8 mouse cellular contexts compared by ENCODE assay signal in genomic region chr2:164786388-164786885, GRCm38 (mm10). TPM values are rescaled to one million over a fixed set of nuclear protein-coding genes. Genes with fewer than 3 reads are reported as not detected.
A peak's percentile ranks its signal among the peaks of the same experiment; 100 is the strongest.
DNase-seq lines count a peak whose midpoint lies in the region; ATAC-seq and TF ChIP-seq lines count a peak whose summit lies in the region.

No protein-coding gene starts in this region.

- no peak for TF ChIP-seq POLR2A in bone marrow macrophage, adult 2 months (IDR thresholded peaks at IDR 0.05; ENCODE audit: borderline replicate concordance, low read depth, low read length)

- peak overlapping the region; percentile 70 for H3K9ac ChIP-seq in lung, postnatal 0 days (replicated peaks; ENCODE audit: low read depth)

- no peak for TF ChIP-seq EP300 in lung, postnatal 0 days (IDR thresholded peaks at IDR 0.05)

- TF ChIP-seq CTCF in bone marrow macrophage, adult 2 months (IDR thresholded peaks at IDR 0.05; ENCODE audit: low read depth, low read length): no peak
- TF ChIP-seq CTCF in lung, postnatal 0 days (IDR thresholded peaks at IDR 0.05): no peak

- 5% methylated on average over 15 of the region's 15 CpGs for WGBS in heart, embryonic 10.5 days
- WGBS in hindbrain, embryonic 10.5 days: 8% methylated on average over 15 of the region's 15 CpGs
- WGBS in lung, postnatal 0 days: 5% methylated on average over 15 of the region's 15 CpGs

- peak overlapping the region; percentile 94 for H3K27ac ChIP-seq in heart, embryonic 10.5 days
- 0 out of 2 replicates have a peak overlapping the region, but pooled peaks have one; percentile 26 for H3K27ac ChIP-seq in bone marrow macrophage, adult 2 months (ENCODE audit: insufficient read depth, low read depth, low read length)
- peak overlapping the region; percentile 89 for H3K27ac ChIP-seq in hindbrain, embryonic 10.5 days
- H3K27ac ChIP-seq in lung, postnatal 0 days (ENCODE audit: low read length): peak overlapping the region; percentile 96

- intact Hi-C loops in heart, postnatal 25 days (cut with DNase I): no loop called here

- H3K4me1 ChIP-seq in heart, embryonic 10.5 days: peaks cover 31% of the 10 kb centered on the region
- H3K4me1 ChIP-seq in bone marrow macrophage, adult 2 months (ENCODE audit: control insufficient read depth, insufficient read depth, low read length): peaks cover 17% of the 10 kb centered on the region
- H3K4me1 ChIP-seq in hindbrain, embryonic 10.5 days (replicated peaks): peaks cover 35% of the 10 kb centered on the region
- 0 out of 2 replicates have a peak, but pooled peaks cover 8% of the 10 kb centered on the region for H3K4me1 ChIP-seq in lung, postnatal 0 days (ENCODE audit: insufficient read depth, low read depth, low read length)

- peak; percentile 32 for ATAC-seq in lung, postnatal 0 days

- H3K4me2 ChIP-seq in lung, postnatal 0 days (replicated peaks; ENCODE audit: low read depth, low read length): peak overlapping the region; percentile 89

- no peak for DNase-seq in heart, embryonic 10.5 days (ENCODE audit: low spot score)
- DNase-seq in heart, postnatal 25 days (ENCODE audit: low spot score): no peak
- no peak for DNase-seq in hindbrain, embryonic 10.5 days (ENCODE audit: low spot score)
- DNase-seq in lung, postnatal 0 days (ENCODE audit: low spot score): peak; percentile 80
- peak; percentile 52 for DNase-seq in yolk sac, embryonic 10.5 days (ENCODE audit: low spot score)
- no peak for DNase-seq in thymus, postnatal 14 days
- DNase-seq in gastrocnemius, adult 8-10 months (ENCODE audit: low spot score in 2 of 2): no peak

- peaks cover 26% of the 10 kb centered on the region for H3K36me3 ChIP-seq in heart, embryonic 10.5 days
- peaks cover 28% of the 10 kb centered on the region for H3K36me3 ChIP-seq in hindbrain, embryonic 10.5 days
- H3K36me3 ChIP-seq in lung, postnatal 0 days (ENCODE audit: insufficient read depth, low read length): no peaks in the 10 kb centered on the region

- H3K27me3 ChIP-seq in heart, embryonic 10.5 days (ENCODE audit: insufficient read depth, poor library complexity, severe bottlenecking): no peaks in the 10 kb centered on the region
- H3K27me3 ChIP-seq in hindbrain, embryonic 10.5 days (ENCODE audit: insufficient read depth, poor library complexity, severe bottlenecking): peaks cover 7% of the 10 kb centered on the region; the same call in 1 of the 2 replicates
- no peaks in the 10 kb centered on the region for H3K27me3 ChIP-seq in lung, postnatal 0 days (replicated peaks; ENCODE audit: insufficient read depth, low read length)

- H3K4me3 ChIP-seq in heart, embryonic 10.5 days: peak overlapping the region; percentile 82
- H3K4me3 ChIP-seq in bone marrow macrophage, adult 2 months (ENCODE audit: insufficient read depth, low read length): peak overlapping the region; percentile 70
- H3K4me3 ChIP-seq in hindbrain, embryonic 10.5 days: peak overlapping the region; percentile 79
- peak overlapping the region; percentile 71 for H3K4me3 ChIP-seq in lung, postnatal 0 days (ENCODE audit: low read depth, low read length)

- H3K9me3 ChIP-seq in heart, embryonic 10.5 days: no peaks in the 10 kb centered on the region
- no peaks in the 10 kb centered on the region for H3K9me3 ChIP-seq in hindbrain, embryonic 10.5 days
- H3K9me3 ChIP-seq in lung, postnatal 0 days (ENCODE audit: low read length): no peaks in the 10 kb centered on the region

RNA-seq across cellular contexts. Expression of gene Snx21, which starts 0.8 kb away (rescaled TPM):
- polyA plus RNA-seq in heart, embryonic 10.5 days (2016; fragmentation: Nextera tagmentation; extraction: Ambion mirVana): 19.1 and 29.5 TPM in 2 replicates
- total RNA-seq in heart, postnatal 25 days (2021): 10 to 100 TPM; 24.7 to 27.5 TPM
- polyA plus RNA-seq in bone marrow macrophage, adult 2 months (2012; ENCODE audit: insufficient read depth, insufficient read length, missing spikeins): 14.6 and 20.3 TPM in 2 replicates
- polyA plus RNA-seq in hindbrain, embryonic 10.5 days (2016; fragmentation: Nextera tagmentation; extraction: Ambion mirVana): 10.8 and 13.7 TPM in 2 replicates
- polyA plus RNA-seq in lung, postnatal 0 days (2015; fragmentation: Nextera tagmentation; extraction: Ambion mirVana): 27.4 and 28.6 TPM in 2 replicates
- total RNA-seq in gastrocnemius, adult 8-10 months (2022): 10 to 100 TPM; 23.5 to 24.8 (median 24.4) TPM

RNA-seq across cellular contexts. Expression of gene Tnnc2, which starts 6.7 kb away (rescaled TPM):
- 0.67 TPM in 1 of 2 replicates, not detected in the other for polyA plus RNA-seq in heart, embryonic 10.5 days (2016; fragmentation: Nextera tagmentation; extraction: Ambion mirVana)
- total RNA-seq in heart, postnatal 25 days (2021): not detected
- polyA plus RNA-seq in bone marrow macrophage, adult 2 months (2012; ENCODE audit: insufficient read depth, insufficient read length, missing spikeins): 0.80 TPM in 1 of 2 replicates, not detected in the other
- polyA plus RNA-seq in hindbrain, embryonic 10.5 days (2016; fragmentation: Nextera tagmentation; extraction: Ambion mirVana): not detected in 2 replicates
- polyA plus RNA-seq in lung, postnatal 0 days (2015; fragmentation: Nextera tagmentation; extraction: Ambion mirVana): 0.47 and 1.2 TPM in 2 replicates
- over 10,000 TPM; 10,643 to 17,408 (median 13,587) TPM for total RNA-seq in gastrocnemius, adult 8-10 months (2022)

RNA-seq across cellular contexts. Expression of gene Ube2c, which starts 16.7 kb away (rescaled TPM):
- 496 and 550 TPM in 2 replicates for polyA plus RNA-seq in heart, embryonic 10.5 days (2016; fragmentation: Nextera tagmentation; extraction: Ambion mirVana)
- total RNA-seq in heart, postnatal 25 days (2021): 1 to 10 TPM; 2.4 to 2.9 TPM
- polyA plus RNA-seq in bone marrow macrophage, adult 2 months (2012; ENCODE audit: insufficient read depth, insufficient read length, missing spikeins): 93.9 and 99.8 TPM in 2 replicates
- polyA plus RNA-seq in hindbrain, embryonic 10.5 days (2016; fragmentation: Nextera tagmentation; extraction: Ambion mirVana): 588 and 602 TPM in 2 replicates
- 21.1 and 33.3 TPM in 2 replicates for polyA plus RNA-seq in lung, postnatal 0 days (2015; fragmentation: Nextera tagmentation; extraction: Ambion mirVana)
- total RNA-seq in gastrocnemius, adult 8-10 months (2022): under 1 TPM in 3 of 4 experiments, not detected in 1; 0.29 to 0.38 (median 0.38) TPM

RNA-seq across cellular contexts. Expression of gene Acot8, which starts 18.2 kb away (rescaled TPM):
- 17.8 and 21.5 TPM in 2 replicates for polyA plus RNA-seq in heart, embryonic 10.5 days (2016; fragmentation: Nextera tagmentation; extraction: Ambion mirVana)
- total RNA-seq in heart, postnatal 25 days (2021): 10 to 100 TPM; 10.7 to 12.2 TPM
- 26.8 and 27.6 TPM in 2 replicates for polyA plus RNA-seq in bone marrow macrophage, adult 2 months (2012; ENCODE audit: insufficient read depth, insufficient read length, missing spikeins)
- 16.5 and 17.7 TPM in 2 replicates for polyA plus RNA-seq in hindbrain, embryonic 10.5 days (2016; fragmentation: Nextera tagmentation; extraction: Ambion mirVana)
- polyA plus RNA-seq in lung, postnatal 0 days (2015; fragmentation: Nextera tagmentation; extraction: Ambion mirVana): 17.8 and 18.9 TPM in 2 replicates
- 10 to 100 TPM in 1 of 4 experiments, 1 to 10 TPM in 3; 8.1 to 10.9 (median 8.4) TPM for total RNA-seq in gastrocnemius, adult 8-10 months (2022)

RNA-seq across cellular contexts. Expression of gene Zswim3, which starts 18.5 kb away (rescaled TPM):
- polyA plus RNA-seq in heart, embryonic 10.5 days (2016; fragmentation: Nextera tagmentation; extraction: Ambion mirVana): 7.7 and 9.7 TPM in 2 replicates
- 1 to 10 TPM; 2.5 to 3.1 TPM for total RNA-seq in heart, postnatal 25 days (2021)
- 5.0 and 7.3 TPM in 2 replicates for polyA plus RNA-seq in bone marrow macrophage, adult 2 months (2012; ENCODE audit: insufficient read depth, insufficient read length, missing spikeins)
- 9.3 and 12.4 TPM in 2 replicates for polyA plus RNA-seq in hindbrain, embryonic 10.5 days (2016; fragmentation: Nextera tagmentation; extraction: Ambion mirVana)
- polyA plus RNA-seq in lung, postnatal 0 days (2015; fragmentation: Nextera tagmentation; extraction: Ambion mirVana): 4.3 and 5.3 TPM in 2 replicates
- total RNA-seq in gastrocnemius, adult 8-10 months (2022): 1 to 10 TPM in 3 of 4 experiments, under 1 TPM in 1; 0.90 to 1.7 (median 1.2) TPM

Comparison
In these comparisons a context has a peak if more than half of its experiments do, and no peak if none do; other contexts are left out.
1. DNase-seq: peak in lung, postnatal 0 days (single experiment) and yolk sac, embryonic 10.5 days (single experiment); none in heart, embryonic 10.5 days (single experiment), heart, postnatal 25 days (single experiment), hindbrain, embryonic 10.5 days (single experiment), thymus, postnatal 14 days (single experiment) and gastrocnemius, adult 8-10 months (0 of 2).
2. H3K27ac ChIP-seq: peak in every context shown above with its lines; median percentile 96 in lung, postnatal 0 days; 94 in heart, embryonic 10.5 days; 89 in hindbrain, embryonic 10.5 days; 26 in bone marrow macrophage, adult 2 months.
3. Peak in every context shown above with its lines, with median percentiles within 50 percentile points of each other: H3K4me3 ChIP-seq.